Mouse (Mus musculus): Measurements from ENCODE around the gene Kdm1b.
A peak's percentile ranks its signal among the peaks of the same experiment; 100 is the strongest.

The Kdm1b gene

DNA sequence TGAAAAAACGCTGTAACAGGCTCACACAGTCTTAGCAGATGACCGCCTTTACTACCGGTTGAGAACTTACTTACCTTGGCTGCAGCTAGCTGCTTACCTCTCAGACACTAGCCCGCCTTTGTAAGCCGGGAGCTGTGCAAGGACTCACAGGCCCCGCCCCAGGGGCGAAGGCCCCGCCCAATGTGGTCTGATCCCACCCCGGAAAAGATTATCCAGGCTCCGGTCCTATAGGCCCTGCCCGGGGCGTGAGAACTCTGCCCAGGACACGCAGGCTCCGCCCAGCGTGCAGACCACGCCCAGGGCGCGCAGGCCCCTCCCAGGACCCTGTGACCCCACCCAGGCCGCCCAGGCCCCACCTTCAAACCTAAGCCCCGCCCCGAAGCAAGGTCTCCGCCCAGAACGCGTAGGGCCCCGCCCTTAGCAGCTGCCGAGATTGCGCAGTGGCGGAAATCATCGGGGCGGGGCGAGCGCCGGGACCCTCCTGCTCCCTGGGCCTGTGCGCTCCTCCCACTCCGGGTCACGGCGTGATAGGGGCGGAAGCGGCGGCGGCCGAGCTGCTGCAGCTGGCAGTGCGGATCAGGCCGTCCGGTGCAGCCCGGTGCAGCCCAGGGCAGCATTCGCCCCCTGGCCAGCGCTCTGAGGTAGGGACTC, at the start of gene Kdm1b:
Gene Kdm1b (plus strand): TSS at position 470 of the 651 bp plus-strand sequence.
- peak; percentile 96 for DNase-seq (ENCODE audit: low spot score)

GRCm38 (mm10) chr13:46997355-46997754, 45.9 kb upstream of the Kdm1b start:
- no peak for DNase-seq (ENCODE audit: low spot score)

GRCm38 (mm10) chr13:46999498-46999897, 43.8 kb upstream of the Kdm1b start:
- DNase-seq (ENCODE audit: low spot score), result no peak

DNA sequence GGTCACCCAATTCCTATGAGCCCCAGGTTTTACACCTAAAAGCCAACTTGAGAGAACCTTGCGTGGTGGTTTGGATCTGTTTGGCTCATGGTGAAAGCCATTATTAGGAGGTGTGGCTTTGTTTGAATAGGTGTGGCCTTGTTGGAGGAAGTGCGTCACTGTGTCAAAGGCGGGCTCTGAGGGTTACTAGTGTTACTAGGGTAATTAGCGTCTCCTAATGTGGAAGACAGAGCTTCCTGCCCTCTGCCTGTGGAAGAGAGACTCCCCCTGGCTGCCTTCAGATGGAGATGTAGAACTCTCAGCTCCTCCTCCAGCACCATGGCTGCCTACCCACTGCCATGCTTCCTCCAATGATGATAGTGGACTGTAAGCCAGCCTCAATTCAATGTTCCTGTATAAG, 41.7 kb upstream of the Kdm1b start:
- DNase-seq (ENCODE audit: low spot score), result no peak

DNA sequence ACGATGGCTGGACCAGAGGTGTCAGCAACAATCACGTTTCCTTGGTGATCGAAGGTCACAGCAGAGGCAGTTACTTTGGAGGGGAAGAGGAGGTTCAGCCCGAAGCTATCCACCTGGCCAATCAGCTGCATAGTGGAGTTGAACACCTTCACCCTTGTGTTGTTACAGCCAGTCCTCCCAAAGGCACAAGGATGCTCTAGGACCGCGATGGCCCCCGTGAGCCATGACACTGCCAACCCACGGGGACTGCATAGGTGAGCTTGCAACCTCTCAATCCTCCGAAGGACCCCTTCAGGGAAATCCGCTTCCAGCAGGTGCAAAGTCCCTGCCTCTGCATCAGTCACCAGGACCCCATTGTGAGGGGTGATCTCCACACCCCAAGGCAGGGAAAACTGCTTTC, 29.6 kb upstream of the Kdm1b start:
- no peak for DNase-seq (ENCODE audit: low spot score)

DNA sequence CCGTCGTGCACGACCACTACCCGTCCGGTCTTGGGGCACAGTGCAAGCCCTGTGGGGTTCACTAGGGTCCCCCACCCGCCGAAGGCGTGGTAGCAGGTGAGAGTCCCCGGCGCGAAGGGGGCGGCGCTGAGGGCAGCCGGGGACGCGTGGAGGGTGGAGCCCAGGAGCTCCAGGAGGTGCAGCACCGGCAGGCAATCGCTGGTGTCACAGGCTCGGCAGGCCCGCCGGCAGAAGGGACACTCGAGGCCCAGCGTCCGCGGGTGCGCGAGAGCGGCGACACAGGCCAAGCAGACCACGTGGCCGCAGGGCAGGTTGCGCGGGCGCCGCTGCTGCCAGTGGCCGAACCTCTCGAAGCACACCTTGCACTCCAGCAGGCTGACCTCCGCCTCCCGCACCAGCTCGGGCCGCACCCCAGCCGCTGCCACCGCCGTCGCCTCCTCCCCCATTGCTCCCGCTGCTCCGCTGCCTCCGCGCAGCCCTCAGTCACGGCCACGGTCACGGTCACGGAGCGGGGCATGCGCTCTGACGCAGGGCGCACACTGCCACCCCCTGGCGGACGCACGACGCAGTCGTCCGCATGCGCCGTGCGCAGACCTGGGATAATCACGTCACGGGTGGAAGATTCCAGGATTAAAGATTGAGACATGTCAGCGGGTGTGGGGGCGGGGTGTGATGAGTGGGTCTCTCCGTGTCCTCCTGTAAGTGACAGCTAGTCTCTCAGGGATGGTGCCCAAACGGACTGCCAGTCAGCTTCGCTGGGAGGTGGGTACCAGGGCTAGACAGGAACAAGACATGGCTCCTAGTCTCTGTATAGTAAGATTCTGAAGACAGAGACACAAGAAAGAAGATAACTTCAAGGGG, 28.7 kb upstream of the Kdm1b start, which contains the start of gene Nhlrc1:
Gene Nhlrc1 (minus strand): TSS at position 517 of the 861 bp plus-strand sequence.
- DNase-seq (ENCODE audit: low spot score), result peak; percentile 45

- DNase-seq (ENCODE audit: low spot score), result no peak
Observed at GRCm38 (mm10) chr13:47015195-47015501, 28.2 kb upstream of the Kdm1b start.

DNA sequence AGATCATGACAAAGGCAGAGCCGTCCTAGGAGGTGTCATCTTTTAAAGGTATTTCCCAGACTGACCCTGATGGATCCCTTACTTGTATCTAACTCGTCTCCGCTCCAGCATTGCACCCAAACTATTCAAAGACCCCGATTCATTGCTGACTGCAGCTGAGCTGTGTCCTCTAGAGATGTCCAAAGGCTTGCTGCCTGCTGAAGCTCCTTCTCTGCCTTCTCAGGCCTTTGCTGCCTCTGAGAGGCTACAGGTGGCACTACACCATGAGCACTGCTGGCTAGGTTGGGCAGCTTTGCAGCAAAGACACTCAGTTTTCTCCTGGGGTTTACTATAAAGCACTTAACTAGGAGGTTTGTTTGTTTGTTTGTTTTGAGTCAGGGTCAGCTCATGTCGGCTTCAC, 26.0 kb upstream of the Kdm1b start:
- no peak for DNase-seq (ENCODE audit: low spot score)

DNA sequence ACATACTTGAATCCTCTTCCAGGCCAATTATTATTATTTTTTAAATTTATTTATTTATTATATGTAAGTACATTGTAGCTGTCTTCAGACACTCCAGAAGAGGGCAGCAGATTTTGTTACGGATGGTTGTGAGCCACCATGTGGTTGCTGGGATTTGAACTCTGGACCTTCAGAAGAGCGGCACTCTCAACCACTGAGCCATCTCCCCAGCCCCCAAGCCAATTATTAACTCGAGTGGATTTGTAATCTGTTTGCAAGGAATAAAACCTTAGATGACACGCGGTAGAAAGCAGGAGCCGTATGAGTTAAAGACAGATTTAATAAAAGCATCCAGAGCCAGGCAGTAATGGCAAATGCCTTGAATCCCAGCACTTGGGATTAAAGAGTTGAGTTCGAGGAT, 23.5 kb upstream of the Kdm1b start:
- DNase-seq (ENCODE audit: low spot score), result no peak

DNA sequence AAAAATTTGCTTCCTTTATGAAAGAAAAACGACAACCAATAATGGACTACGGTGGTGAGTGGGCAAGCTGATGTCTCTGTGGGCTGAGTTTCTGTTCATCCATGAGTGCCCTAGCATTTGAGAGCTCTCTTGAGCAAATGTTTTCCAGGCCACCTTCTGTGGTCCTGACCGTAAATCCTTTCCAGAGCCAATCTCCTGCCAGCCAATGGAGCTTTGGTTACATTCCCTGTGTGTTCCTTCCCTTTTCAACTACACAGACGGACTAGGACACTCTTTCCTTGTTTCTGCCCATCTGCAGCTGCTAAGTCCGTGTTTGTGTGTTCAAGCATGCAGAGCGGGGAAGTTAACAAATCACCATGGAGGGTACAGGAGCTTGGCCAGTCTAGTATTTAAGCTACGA, 22.5 kb upstream of the Kdm1b start:
- no peak for DNase-seq (ENCODE audit: low spot score)

DNA sequence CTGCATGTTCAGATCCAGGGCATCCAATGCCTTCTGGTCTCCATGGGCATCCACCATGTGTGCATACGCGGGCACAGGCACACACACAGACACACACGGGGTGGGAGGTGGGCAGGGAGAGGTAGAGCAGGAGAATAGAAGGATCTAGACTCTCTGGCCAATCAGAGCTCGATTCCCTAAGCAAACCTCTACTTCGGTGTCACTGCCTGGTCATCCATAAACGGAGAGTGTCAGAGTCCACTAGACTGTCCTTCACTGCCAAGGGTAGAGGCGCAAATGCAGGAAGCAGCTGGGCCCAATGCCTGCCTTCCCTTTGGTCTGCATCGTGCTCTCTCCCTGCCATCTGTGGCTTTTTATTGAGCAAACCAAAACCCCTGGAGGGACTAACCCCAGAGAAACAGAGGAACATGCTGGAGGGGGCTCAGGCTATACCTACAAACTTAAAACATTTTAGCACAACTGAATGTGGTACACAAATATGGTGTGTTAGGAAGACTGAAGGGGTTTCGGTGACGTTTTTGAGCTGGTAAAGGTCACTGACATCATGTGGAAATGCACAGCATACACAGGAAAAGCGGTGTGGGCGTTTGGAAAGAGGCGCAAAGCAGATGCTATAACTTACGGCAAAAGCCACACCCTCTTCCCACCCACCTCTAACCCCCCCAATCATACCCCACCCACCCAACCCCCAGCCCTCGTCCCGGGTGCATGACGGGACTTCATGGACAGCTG, 12.8 kb upstream of the Kdm1b start:
- no peak for DNase-seq (ENCODE audit: low spot score)

GRCm38 (mm10) chr13:47033602-47034001, 9.7 kb upstream of the Kdm1b start:
- no peak for DNase-seq (ENCODE audit: low spot score)

- DNase-seq (ENCODE audit: low spot score), result no peak
Observed at GRCm38 (mm10) chr13:47037946-47038345, 5.4 kb upstream of the Kdm1b start.

DNA sequence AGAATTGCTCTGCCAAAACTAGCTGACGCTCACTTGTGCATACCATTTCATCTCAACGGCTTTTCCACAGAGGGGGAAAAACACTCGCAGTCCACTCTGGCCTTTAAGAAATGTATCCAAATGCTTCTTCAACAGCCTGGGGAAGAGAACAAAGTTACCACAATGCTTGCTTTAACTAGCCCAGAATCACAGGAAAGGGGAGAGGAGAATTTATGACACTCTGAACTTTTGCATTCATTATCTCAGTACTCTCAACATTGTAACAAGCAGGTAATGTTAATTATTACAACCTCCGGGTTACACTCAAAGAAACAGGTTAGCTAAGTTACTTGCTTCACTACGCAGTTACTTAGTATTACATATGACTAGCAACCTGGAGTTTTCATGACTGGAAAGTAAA, 3.2 kb upstream of the Kdm1b start:
- no peak for DNase-seq (ENCODE audit: low spot score)

- no peak for DNase-seq (ENCODE audit: low spot score)
Observed at GRCm38 (mm10) chr13:47042024-47042633, 1.2 kb upstream of the Kdm1b start.

DNA sequence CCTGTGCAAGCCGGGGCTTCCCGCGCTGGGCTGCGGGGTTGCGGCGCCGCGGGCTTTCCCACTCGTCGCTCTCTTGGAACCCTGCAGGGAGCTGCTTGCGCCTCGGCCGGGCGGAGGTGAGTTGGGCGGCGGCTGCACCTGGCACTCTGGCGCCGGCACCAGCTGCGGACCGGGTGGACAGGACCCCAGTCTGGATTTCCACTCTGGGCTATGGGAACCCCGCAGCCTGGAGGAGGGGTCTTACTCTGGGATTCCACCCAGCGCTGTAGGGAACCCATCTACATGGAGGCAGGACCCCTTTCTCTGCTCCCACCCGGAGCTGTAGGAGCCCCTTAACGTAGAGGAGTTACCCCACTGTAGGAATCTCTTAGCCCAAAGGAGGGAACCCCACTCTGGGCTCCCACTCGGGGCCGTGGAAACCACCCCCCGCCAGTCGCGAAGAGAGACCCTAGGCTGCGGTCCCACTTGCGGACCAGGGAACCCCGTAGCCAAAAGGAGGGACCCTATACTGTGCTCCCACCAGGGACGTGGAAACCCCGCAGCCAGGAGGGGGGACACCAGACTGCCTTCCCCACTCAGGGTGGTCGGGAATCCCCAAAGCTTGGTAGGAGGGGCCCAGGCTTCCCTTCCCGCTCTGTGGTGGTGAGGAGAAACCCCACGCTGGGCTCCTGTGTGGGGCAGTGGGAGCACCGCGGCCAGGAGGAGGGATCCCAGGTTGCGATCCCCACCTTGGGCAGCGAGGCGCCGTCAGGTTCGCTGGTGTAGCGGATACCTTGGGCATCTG, 726 bp downstream of the Kdm1b start:
- no peak for DNase-seq (ENCODE audit: low spot score)

DNA sequence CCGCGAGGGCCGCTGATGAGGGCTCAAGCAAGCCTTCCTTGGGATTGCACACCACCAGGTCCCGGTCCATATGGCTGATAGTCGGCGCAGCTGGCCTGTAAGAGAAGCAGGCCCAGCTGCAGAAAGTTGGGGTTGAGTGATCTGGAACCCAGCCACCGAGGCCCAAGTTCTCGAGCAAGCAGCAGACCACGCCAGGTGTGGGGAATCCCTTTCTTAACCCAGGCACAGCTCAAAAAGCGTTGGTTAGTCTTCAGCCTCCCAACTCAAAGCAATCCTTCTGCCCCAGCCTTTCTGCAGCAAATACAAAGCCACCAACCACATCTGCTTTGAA, 1.3 kb downstream of the Kdm1b start, which contains the start of gene Tpmt:
Gene Tpmt (minus strand): TSS at position 121 of the 331 bp plus-strand sequence.
- no peak for DNase-seq (ENCODE audit: low spot score)

DNA sequence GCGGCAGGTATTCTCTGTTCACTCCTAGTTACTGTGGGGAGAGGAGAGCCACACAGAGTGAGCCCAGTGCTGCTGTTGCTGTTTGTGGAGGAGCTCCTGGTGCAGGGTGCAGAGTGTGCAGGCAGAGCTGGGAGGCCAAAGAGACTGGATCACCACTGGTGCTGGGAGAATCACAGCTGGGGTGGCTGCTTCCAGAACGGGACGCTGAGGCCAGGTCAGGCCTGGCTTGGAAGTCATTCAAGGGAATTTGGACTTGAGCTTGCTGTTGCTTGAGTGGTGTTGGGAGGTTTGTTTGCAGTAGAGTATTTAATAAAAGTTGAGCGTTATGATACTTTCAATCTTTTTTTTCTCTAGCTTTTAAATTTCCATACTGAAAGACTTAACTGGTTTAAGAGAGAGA, 4.7 kb downstream of the Kdm1b start:
- DNase-seq (ENCODE audit: low spot score), result no peak

GRCm38 (mm10) chr13:47050009-47050408, 6.7 kb downstream of the Kdm1b start:
- no peak for DNase-seq (ENCODE audit: low spot score)

- no peak for DNase-seq (ENCODE audit: low spot score)
Observed at GRCm38 (mm10) chr13:47053971-47054370, 10.7 kb downstream of the Kdm1b start.

GRCm38 (mm10) chr13:47056126-47056525, 12.8 kb downstream of the Kdm1b start:
- no peak for DNase-seq (ENCODE audit: low spot score)

- DNase-seq (ENCODE audit: low spot score), result no peak
Observed at GRCm38 (mm10) chr13:47056781-47057180, 13.5 kb downstream of the Kdm1b start.
